Mouse (Mus musculus) inflammation-experienced regulatory T-cells (primary cell): ENCODE data around the gene Gm21767. TPM values are rescaled to one million over a fixed set of nuclear protein-coding genes. Genes with fewer than 3 reads are reported as not detected.

Experiments
- polyA plus RNA-seq, 2 experiments: library from polyadenylated mRNA; unstranded; fragments of 100-300 nt; shearing (Covaris generic); gene quantifications; one replicate each; pipeline ENCODE4 v1.2.1; 2017

Gene Gm21767
- polyA plus RNA-seq, result not detected

DNA sequence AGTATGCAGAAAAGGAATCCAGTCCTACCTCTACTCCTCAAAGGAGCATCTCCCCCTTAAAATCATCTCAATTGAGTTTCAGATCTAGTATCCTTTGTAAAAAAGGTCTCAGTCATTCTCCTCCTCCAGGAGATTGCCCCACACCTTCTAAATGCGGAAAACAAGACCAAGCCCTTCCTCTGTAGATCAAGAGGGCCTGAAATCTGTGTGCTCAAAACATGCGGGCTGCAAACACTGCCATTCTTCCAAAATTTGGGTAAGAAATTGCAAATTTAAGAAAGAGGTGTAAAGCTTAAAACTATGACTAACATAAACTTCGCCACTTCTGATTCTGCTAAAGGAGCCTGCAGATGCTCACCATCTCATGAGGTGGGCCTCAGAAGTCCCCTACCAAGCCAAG is at the start of gene Gm21767:
Gene Gm21767, plus strand, starts transcription at position 301 of the 400 bp plus-strand sequence.

